Mouse (Mus musculus) limb, embryonic 15.5 days (tissue): ENCODE measurements around the gene Cep170. TPM values are rescaled to one million over a fixed set of nuclear protein-coding genes. Genes with fewer than 3 reads are reported as not detected.

Experiments used
- ATAC-seq: fragments of 200-750 bp; cut with Nextera tagmentation; 2 replicates; pipeline ENCODE4 v1.8.0; 2017; ENCODE audit warnings: low read depth, moderate TSS enrichment; ENCODE audit not compliant: insufficient number of reproducible peaks, low FRiP score, low TSS enrichment
- H3K27ac ChIP-seq: fragments of 300-500 bp; sonication (generic); 2 replicates; pipeline ENCODE4 v1.5.1; 2015; ENCODE audit warnings: moderate library complexity, mild to moderate bottlenecking, inconsistent platforms
- H3K27me3 ChIP-seq: fragments of 300-500 bp; sonication (generic); 2 replicates; pipeline ENCODE4 v1.6.1; 2015; ENCODE audit warnings: inconsistent platforms
- H3K36me3 ChIP-seq: fragments of 300-500 bp; sonication (generic); 2 replicates; pipeline ENCODE4 v1.6.1; 2015; ENCODE audit warnings: inconsistent platforms
- H3K4me1 ChIP-seq: fragments of 300-500 bp; sonication (generic); 2 replicates; pipeline ENCODE4 v1.6.1; 2015; ENCODE audit warnings: inconsistent platforms
- H3K4me2 ChIP-seq: fragments of 300-500 bp; sonication (generic); 2 replicates; pipeline ENCODE4 v1.6.1; 2015; ENCODE audit warnings: mild to moderate bottlenecking, inconsistent platforms
- H3K4me3 ChIP-seq: fragments of 300-500 bp; sonication (generic); 2 replicates; pipeline ENCODE4 v1.5.1; 2015; ENCODE audit warnings: mild to moderate bottlenecking, inconsistent platforms
- H3K9ac ChIP-seq: fragments of 300-500 bp; sonication (generic); 2 replicates; pipeline ENCODE4 v1.6.1; 2015; ENCODE audit warnings: inconsistent platforms
- H3K9me3 ChIP-seq: fragments of 300-500 bp; sonication (generic); 2 replicates; pipeline ENCODE4 v1.6.1; 2016; ENCODE audit warnings: inconsistent platforms
- WGBS: fragments of 180-500 bp; shearing (Covaris S2); methylation state at CpG from one replicate; pipeline ENCODE4 v1.1.7; 2015; 5-methylcytosine and 5-hydroxymethylcytosine counted together
- polyA plus RNA-seq: library from polyadenylated mRNA; unstranded; fragments of >200 nt; fragmentation: Nextera tagmentation; extraction: Ambion mirVana; gene quantifications from 2 replicates; pipeline ENCODE4 v1.2.1, GENCODE M21; 2015

The Cep170 gene
- polyA plus RNA-seq, 1 experiment from 2014 or later, result 30.1 TPM

GRCm38 (mm10) chr1:176823889-176824288 is 10.0 kb upstream of the Cep170 start:
- no peak for ATAC-seq
- H3K4me3 ChIP-seq, result no peak overlapping the region
- H3K27ac ChIP-seq, result no peak overlapping the region
- 84% methylated on average over 8 of the region's 8 CpGs for WGBS
- H3K27me3 ChIP-seq, result no peaks in the 10 kb centered on the region
- H3K4me1 ChIP-seq, result peaks cover 6% of the 10 kb centered on the region; the same call in 1 of the 2 replicates
- H3K4me2 ChIP-seq, result no peak overlapping the region
- H3K9ac ChIP-seq, result no peak overlapping the region
- H3K36me3 ChIP-seq, result no peaks in the 10 kb centered on the region
- H3K9me3 ChIP-seq, result no peaks in the 10 kb centered on the region

DNA sequence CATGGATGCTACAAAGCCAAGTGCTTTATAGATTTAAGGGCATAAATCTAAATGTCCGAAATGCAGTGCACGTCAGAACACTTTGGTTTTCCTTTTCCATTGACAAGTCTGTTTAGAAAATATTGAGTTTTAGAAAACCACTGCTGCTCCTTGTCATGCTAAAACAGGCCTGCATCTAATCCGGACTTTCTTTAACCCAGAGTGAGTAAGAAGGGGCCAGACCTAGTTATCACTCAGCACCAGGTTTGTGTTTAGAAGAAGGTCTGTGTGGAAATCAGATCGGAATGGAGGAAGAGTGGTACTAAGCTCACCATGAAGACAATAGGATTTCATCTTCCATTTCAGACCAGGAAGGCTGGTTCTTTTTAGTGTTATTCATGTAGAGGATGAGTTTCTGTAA is 9.1 kb upstream of the Cep170 start:
- Histone ChIP-seq H3K9me3 (no peaks in the 10 kb centered on the region), H3K4me1 (peaks cover 9% of the 10 kb centered on the region; the same call in 1 of the 2 replicates), H3K9ac (no peak overlapping the region), H3K27ac (no peak overlapping the region), H3K27me3 (no peaks in the 10 kb centered on the region), H3K4me3 (no peak overlapping the region), H3K4me2 (no peak overlapping the region), H3K36me3 (no peaks in the 10 kb centered on the region)
- whole genome bisulfite sequencing, result 78% methylated on average over 4 of the region's 4 CpGs
- no peak for ATAC-seq

GRCm38 (mm10) chr1:176821929-176822328 is 8.1 kb upstream of the Cep170 start:
- H3K9me3 ChIP-seq, result no peaks in the 10 kb centered on the region
- no peak overlapping the region for H3K27ac ChIP-seq
- ATAC-seq, result no peak
- 44% methylated on average over 1 of the region's 1 CpGs for WGBS
- no peak overlapping the region for H3K9ac ChIP-seq
- H3K4me3 ChIP-seq, result no peak overlapping the region
- H3K36me3 ChIP-seq, result no peaks in the 10 kb centered on the region
- H3K4me2 ChIP-seq, result no peak overlapping the region
- no peaks in the 10 kb centered on the region for H3K27me3 ChIP-seq
- peaks cover 5% of the 10 kb centered on the region; the same call in 1 of the 2 replicates for H3K4me1 ChIP-seq

DNA sequence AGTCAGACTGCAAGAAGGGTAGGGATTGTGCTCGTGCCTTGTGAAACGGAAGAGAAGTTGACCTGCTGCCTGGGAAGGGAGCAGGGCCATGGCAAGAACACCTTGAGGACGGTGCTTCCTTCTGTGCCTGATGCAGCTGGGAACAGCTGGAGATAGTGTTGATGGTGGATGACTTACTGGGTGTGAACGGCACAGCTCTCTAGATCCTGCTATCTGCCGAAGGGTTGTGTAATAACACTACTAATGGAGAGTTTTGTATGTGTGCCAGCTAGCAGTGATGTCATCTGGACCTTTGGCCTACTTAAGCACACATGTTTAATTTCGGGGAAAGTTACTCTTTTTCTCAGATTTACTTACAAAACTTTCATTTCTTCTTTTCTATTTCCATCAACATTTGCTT is 4.9 kb upstream of the Cep170 start:
- Histone ChIP-seq H3K36me3 (no peaks in the 10 kb centered on the region), H3K4me1 (peaks cover 5% of the 10 kb centered on the region; the same call in 1 of the 2 replicates), H3K9me3 (no peaks in the 10 kb centered on the region), H3K27me3 (no peaks in the 10 kb centered on the region), H3K4me2 (no peak overlapping the region), H3K27ac (no peak overlapping the region), H3K9ac (no peak overlapping the region), H3K4me3 (no peak overlapping the region)
- ATAC-seq, result no peak
- 59% methylated on average over 6 of the region's 6 CpGs for WGBS

DNA sequence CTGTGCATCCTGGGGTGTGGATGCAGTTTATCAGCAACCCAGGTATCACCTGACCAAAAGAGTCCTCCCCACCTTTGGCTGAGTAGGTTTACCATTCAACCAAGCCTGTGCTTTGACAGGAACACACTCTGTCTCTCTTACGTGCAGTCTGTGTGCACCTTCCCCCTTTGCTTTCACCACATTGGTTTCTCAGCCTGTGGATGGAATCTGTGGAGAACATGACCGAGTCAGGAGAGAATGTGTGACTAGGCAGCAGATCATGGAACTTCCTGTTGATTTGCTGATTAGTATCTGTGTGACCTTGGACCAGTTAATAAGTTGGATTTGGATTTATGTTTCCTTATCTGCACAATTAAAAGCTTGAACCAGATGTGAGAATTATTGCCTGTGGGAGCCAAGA is 4.3 kb upstream of the Cep170 start:
- Histone ChIP-seq H3K27ac (no peak overlapping the region), H3K4me2 (no peak overlapping the region), H3K4me1 (peaks cover 5% of the 10 kb centered on the region; the same call in 1 of the 2 replicates), H3K9me3 (no peaks in the 10 kb centered on the region), H3K9ac (no peak overlapping the region), H3K4me3 (no peak overlapping the region), H3K36me3 (no peaks in the 10 kb centered on the region), H3K27me3 (no peaks in the 10 kb centered on the region)
- 74% methylated on average over 2 of the region's 2 CpGs for WGBS
- no peak for ATAC-seq

GRCm38 (mm10) chr1:176816728-176817127 is 2.9 kb upstream of the Cep170 start:
- Histone ChIP-seq H3K9me3 (no peaks in the 10 kb centered on the region), H3K36me3 (no peaks in the 10 kb centered on the region), H3K27me3 (no peaks in the 10 kb centered on the region), H3K4me1 (peaks cover 13% of the 10 kb centered on the region; the same call in 1 of the 2 replicates), H3K27ac (no peak overlapping the region), H3K4me2 (no peak overlapping the region), H3K4me3 (no peak overlapping the region), H3K9ac (no peak overlapping the region)
- ATAC-seq, result no peak
- WGBS, result 84% methylated on average over 4 of the region's 4 CpGs

DNA sequence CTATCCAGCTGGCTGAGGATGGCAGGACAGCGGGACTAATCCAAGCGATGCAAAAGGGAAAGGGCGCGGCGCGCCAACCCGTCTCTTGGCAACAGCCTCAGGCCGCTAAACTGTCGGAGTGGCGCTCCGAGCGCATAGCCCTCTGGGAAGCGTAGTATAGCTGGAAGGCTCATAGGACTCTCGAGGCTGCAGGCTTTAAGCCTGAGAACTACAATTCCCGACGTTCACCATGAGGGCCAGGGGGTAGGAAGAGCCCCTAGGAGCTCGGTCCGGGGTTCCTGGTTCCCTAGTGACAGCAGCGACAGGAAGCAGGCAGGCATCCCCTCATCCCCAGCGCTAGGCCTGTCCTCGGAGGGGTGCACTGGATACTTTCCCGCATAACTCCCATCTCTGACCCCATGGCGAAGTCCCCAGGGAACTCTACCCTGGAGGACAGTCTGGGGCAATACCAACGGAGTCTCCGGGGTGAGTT is 760 bp upstream of the Cep170 start, which contains the start of gene Sdccag8:
Gene Sdccag8, plus strand, starts transcription at position 70 of the 472 bp plus-strand sequence.
- Histone ChIP-seq H3K4me2 (peak within 1 kb of the TSS; percentile 58), H3K4me3 (peak within 1 kb of the TSS; percentile 92), H3K9me3 (no peaks in the 10 kb centered on the region), H3K27ac (peak within 1 kb of the TSS; percentile 99), H3K4me1 (peaks cover 13% of the 10 kb centered on the region; the same call in 1 of the 2 replicates), H3K36me3 (no peaks in the 10 kb centered on the region), H3K9ac (peak within 1 kb of the TSS; percentile 85), H3K27me3 (no peaks in the 10 kb centered on the region)
- peak; percentile 95 for ATAC-seq
- WGBS, result under 1% methylated on average over 25 of the region's 25 CpGs

- Histone ChIP-seq H3K9ac (peak overlapping the region; percentile 85), H3K4me1 (peaks cover 9% of the 10 kb centered on the region; the same call in 1 of the 2 replicates), H3K27me3 (no peaks in the 10 kb centered on the region), H3K4me3 (peak overlapping the region; percentile 92), H3K27ac (peak overlapping the region; percentile 99), H3K9me3 (no peaks in the 10 kb centered on the region), H3K4me2 (peak overlapping the region; percentile 58), H3K36me3 (no peaks in the 10 kb centered on the region)
- WGBS, result under 1% methylated on average over 67 of the region's 75 CpGs
- peak; percentile 40 for ATAC-seq
Measured at GRCm38 (mm10) chr1:176813292-176814035, 403 bp downstream of the Cep170 start.

- 0 out of 2 replicates have a peak, but pooled peaks cover 8% of the 10 kb centered on the region for H3K4me1 ChIP-seq
Measured at GRCm38 (mm10) chr1:176812491-176813291, 1.2 kb downstream of the Cep170 start.

GRCm38 (mm10) chr1:176811892-176812291 is 2.0 kb downstream of the Cep170 start:
- no peaks in the 10 kb centered on the region for H3K9me3 ChIP-seq
- H3K4me3 ChIP-seq, result peak overlapping the region; percentile 92
- no peak overlapping the region for H3K9ac ChIP-seq
- no peak overlapping the region for H3K27ac ChIP-seq
- no peaks in the 10 kb centered on the region for H3K27me3 ChIP-seq
- H3K4me1 ChIP-seq, result 0 out of 2 replicates have a peak, but pooled peaks cover 8% of the 10 kb centered on the region
- H3K36me3 ChIP-seq, result no peaks in the 10 kb centered on the region
- H3K4me2 ChIP-seq, result peak overlapping the region; percentile 58
- 73% methylated on average over 3 of the region's 3 CpGs for WGBS
- ATAC-seq, result no peak

More at GRCm38 (mm10) chr1:176812491-176813291, 1.2 kb downstream of the Cep170 start:
- no peaks in the 10 kb centered on the region for H3K9me3 ChIP-seq
- no peak for ATAC-seq
- peak overlapping the region; percentile 99 for H3K27ac ChIP-seq
- peak overlapping the region; percentile 92 for H3K4me3 ChIP-seq
- peak overlapping the region; percentile 58 for H3K4me2 ChIP-seq
- H3K36me3 ChIP-seq, result no peaks in the 10 kb centered on the region
- H3K27me3 ChIP-seq, result no peaks in the 10 kb centered on the region
- peak overlapping the region; percentile 85 for H3K9ac ChIP-seq
- WGBS, result 17% methylated on average over 11 of the region's 11 CpGs

GRCm38 (mm10) chr1:176810161-176810560 is 3.7 kb downstream of the Cep170 start:
- no peak for ATAC-seq
- no peaks in the 10 kb centered on the region for H3K9me3 ChIP-seq
- no peaks in the 10 kb centered on the region for H3K36me3 ChIP-seq
- H3K4me2 ChIP-seq, result no peak overlapping the region
- no peak overlapping the region for H3K4me3 ChIP-seq
- 0 out of 2 replicates have a peak, but pooled peaks cover 8% of the 10 kb centered on the region for H3K4me1 ChIP-seq
- no peaks in the 10 kb centered on the region for H3K27me3 ChIP-seq
- no peak overlapping the region for H3K27ac ChIP-seq
- no peak overlapping the region for H3K9ac ChIP-seq
